Mouse (Mus musculus) telencephalon, adult 2 months (tissue): ENCODE measurements around the gene Otub1.

Experiments used
- DNase-seq: peaks from one replicate; pipeline ENCODE4 v3.0.0-alpha.2; 2011; ENCODE audit warnings: low read depth, low spot score

Gene Otub1

DNA sequence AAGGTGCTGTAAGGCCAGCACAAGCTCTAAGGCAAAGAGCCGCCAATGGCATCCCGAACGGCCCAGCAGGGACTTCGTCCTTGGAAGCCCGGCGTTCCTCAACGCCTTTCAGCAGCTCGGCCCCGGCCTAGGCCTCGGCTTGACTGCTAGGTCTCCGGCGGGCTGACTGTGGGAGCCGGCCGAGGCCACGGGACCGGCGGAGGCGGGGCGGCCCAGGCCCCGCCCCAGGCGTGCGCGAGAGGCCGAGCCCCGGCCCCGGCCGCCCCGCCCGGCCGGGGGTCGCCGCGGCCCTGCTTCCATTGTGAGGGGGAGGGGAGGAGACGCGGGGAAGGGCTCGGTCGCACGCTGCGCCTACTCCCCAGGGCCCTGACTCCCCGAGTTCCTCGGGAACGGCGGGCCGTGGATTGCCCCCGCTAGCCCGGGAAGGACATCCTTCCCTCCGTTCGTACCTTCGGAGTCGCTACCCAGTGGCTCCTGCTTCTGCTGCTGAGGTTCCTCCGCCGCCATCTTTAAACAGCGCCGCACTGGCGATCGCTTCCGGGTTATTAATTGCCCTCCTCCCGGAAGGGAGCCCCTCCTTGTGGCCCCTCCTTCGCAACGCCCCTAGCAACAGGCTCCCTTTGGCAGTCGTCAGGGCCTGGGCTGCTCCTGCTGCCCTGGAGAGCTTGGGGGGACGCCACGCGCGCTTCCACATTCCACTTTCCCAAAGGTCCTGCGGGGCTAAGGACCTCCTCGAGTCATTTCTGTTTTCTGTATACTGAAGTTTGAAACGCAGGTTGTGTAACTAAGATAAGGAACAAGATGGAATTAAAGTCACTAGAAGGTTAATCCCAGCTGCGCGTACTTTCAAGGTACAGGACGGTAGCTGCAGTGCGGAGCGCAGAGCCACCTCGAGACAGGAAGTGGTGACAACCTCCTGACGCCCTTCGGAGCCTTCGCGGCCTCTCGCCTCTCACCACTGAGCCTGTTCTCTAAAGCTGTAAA lies at the start of gene Otub1:
Gene Otub1 (minus strand): TSS at position 564 of the 984 bp plus-strand sequence.
- peak; percentile 91 for DNase-seq

DNA sequence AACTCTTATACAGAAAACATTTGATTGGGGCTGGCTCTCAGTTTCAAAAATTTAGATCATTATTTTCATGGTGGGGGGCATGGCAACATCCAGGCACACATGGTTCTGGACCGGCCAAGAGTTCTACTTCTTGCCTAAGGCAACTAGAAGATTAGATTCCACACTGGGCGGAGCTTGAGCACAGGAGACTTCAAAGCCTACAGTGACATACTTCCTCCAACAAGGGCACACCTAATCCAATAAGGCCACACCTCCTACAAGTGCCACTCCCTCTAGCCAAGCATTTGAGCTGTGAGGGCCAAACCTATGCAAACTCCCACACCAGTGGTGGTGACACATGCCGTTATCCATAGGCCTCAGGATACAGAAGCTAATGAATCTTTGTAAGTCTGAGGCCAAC lies 39.9 kb upstream of the Otub1 start:
- DNase-seq, result no peak

DNA sequence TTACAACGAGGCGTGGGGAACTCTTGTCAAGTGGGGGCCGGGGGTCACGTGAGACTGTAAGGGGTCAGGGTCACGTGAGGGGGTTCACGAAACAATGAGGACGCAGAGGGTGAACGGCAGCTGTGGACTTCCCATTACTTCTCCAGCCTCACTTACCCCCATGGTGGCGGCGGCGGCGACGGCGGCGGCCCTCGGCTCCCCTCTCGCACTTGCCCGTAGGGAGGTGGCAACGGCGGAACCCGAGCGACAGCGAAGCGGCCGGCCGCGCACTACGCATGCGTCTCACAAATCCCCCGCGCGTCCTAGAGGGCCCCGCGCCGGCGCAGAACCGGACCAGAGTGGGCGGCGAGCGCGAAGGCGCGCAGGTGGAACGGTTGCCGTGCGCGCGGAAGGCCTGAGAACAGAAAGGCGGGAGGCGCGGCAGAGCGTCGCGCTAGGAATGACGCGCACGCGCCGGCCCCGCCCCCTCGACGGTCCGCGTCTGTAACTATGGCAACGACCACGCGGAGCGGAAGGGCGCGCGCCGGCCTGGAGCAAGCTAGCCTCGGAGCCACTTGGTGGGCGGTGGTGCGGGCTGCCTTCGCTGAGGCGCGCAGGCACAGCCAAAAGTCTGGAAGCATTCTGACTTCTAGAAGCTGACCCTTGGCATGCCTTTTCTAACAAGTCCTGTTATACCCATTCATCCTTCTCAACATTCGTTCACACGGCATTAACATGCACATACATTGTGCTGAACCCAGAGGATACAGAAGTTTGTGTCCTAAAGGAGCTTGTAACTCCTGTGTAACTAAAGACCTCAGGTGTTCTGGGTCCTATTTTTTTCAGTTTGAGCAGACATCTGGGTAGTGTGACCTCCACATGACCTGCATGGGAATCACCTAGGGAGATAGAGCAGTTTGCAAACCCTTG lies 34.9 kb upstream of the Otub1 start, which contains the start of gene Naa40:
Gene Naa40 (minus strand): TSS at position 402 of the 909 bp plus-strand sequence.
- peak; percentile 87 for DNase-seq

DNA sequence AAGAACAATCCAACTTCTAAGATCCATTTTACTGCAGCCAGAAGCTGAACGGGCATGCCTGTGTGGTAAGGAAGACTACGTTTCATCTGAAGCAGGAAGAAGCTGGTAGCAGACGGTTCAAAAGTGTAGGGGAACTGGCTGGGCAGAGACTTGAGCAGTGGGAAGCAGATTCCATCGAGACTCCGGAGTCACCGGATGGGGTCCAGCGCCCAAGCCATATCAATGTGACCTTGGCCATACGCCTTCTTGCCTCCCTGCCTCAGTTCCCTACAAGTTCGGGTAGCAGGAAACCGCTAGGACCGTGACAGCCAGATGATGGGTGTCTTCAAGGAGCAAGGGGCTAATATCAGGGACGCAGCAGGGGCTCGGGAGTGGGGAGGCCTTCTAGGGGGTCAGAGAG lies 34.2 kb upstream of the Otub1 start:
- DNase-seq, result no peak

DNA sequence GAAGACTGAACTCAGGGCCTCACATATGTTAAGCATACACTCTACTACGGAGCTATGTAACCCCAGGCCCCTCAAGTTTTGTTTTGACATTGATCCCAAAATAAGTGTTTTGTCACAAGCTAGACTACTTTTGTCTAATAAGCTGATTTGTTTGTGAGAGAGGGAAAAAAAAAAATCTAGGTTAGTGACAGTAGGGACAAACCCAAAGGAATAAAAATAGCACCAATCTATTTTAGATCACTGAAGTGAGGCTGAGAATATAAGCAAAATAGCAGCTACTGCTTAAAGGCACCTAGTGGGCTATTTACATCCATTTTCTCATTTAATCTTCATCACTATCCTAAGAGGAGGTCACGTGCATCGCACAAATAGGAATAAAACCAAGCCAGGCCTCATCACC lies 33.5 kb upstream of the Otub1 start:
- no peak for DNase-seq

DNA sequence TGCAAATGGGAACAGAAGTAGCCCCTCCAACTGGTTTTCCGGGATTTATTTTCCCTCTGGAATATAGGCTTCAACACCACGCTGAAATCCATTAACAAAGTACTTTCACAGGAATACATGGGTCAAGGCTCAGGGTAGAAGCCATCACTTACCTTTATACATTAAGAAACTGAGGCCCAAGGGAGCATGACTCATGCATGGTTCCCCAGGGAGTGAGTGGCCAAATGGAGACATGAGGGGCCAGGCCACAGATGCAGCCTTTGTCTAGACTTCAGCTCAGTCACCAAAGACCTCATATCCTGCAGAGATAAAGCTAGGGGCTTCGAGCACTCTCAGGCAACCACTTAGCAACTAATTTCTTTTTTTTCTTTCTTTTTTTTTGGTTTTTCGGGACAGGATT lies 30.6 kb upstream of the Otub1 start:
- DNase-seq, result no peak

DNA sequence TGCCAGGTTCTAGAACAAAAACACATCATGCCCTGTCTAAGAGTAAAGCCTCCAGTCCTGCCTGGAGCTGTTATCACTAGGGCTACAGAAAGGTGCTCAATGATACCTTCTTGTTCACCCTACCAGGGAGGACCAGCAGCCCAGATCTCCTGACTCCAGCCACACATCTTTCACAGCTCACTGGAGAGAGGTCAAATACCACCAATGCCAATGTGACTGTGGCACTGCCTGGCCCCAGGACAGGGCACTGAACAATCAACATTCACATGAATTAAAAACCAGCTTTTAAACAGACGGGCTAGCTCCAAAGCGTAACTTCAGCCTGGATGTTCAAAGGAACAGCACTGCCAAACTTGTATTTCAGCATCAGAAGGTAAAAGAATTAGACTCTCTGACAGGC lies 29.9 kb upstream of the Otub1 start:
- no peak for DNase-seq

DNA sequence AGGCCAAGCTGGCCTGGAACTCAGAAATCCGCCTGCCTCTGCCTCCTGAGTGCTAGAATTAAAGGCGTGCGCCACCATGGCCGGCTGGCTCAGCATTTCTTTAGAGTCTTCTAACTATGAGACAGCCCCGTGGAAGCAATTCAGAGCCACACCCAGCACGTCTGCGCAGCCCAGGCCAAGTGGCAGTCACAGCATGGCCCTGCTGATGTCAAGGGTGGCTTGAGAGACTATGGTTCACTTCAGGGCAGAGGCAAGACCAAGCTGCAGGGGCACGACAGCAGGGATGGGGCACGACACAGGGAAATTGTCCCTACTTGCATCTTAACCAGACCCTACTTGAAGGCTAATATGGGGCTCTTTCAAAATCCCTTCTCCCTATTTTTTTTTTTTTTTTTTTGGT lies 29.3 kb upstream of the Otub1 start:
- no peak for DNase-seq

DNA sequence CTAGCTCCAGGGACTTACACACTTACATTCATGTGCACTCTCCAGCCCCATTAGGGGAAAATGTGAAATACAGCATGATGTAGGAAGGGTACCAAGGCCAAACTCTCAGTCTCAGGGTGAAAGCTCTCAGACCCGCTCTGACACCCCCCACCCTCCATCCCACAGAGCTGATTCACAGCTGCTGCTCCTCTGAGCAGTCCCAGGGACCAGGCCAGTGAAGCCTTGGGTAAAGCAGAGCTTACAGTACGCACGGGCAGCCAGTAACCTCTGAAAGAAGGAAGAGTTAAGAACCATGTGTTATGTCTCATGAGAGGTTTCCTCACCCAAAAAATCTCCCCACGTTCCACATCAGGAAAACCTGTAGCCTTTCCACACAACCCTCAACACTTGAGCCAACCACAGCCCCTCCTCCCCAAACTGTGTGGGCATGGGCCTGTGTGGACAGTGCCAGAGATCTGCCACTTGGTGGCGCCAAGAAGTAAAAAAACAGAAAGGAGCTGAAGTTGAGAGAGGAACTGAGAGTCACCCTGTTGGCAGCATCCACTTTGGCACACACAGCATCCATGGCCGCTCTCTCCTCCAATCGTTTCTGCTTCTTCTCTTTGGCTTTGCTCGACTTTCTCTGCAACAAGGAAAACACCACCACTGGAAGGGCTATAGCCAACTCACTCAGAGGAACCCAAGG lies 28.6 kb upstream of the Otub1 start:
- peak; percentile 68 for DNase-seq

DNA sequence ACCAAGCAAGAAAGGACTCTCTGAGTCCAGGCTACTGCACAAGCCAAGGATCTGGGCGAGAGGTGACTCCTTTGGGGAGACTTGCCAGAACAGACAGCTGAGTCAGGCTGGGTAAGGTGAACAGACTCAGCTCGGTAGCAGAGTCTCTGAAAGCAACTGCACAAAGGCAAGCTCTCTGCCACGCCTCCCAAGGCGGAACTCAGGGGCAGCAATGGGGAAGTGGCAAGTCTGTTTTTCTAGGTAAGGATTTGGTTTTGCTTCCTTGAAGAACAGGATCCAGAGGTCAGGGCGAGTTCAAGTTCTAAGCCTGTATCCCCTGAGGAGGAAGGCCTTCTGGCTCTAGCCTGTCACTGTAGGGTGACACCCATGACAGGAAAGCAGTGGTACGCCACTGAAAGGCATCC lies 20.4 kb upstream of the Otub1 start:
- no peak for DNase-seq

DNA sequence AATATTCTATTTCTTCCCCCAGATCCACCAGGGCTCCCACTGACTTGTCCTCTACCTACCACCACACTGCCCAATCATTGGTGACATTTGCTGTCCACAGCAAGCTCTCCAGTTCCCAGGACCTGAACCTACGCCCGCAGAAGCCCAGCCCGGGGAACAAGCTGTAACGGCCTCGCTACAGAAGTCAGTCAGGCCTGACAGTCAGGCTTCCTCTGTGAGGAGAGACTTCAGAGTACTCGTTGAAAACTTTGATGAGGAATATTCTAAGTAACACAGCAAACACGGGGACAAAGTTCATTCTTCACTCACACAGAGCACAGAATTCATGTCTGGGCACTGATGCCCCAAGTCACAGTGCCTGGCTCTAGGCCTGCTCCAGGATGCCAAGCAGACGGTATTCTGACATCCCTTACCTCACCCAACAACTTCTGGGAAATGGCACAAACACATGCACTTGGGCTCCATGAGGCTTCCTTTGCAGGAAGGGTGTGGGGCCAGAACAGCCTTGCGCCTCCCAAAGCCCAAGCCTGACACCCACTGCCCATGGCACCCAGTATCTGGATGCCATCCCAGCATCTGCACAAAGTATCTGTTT lies 19.1 kb upstream of the Otub1 start:
- DNase-seq, result no peak

DNA sequence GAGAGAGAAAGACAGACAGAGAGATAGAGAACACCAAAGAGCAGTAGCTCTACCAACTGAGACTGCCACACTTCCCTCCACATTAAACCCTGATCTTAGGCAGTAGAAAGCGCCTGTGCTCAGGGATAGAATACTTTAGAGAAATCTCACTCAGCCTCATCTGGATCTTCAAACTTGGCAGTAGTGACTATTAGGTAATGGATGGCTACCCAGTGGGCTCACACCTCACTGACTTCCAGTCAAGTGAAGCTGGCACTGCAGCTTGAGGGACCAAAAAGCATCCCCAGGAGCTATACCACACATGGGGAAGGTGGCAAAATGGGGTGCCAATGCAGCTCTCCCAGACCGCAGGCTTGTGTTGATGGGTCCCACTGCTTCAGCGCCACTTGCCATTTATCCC lies 18.1 kb upstream of the Otub1 start:
- no peak for DNase-seq

DNA sequence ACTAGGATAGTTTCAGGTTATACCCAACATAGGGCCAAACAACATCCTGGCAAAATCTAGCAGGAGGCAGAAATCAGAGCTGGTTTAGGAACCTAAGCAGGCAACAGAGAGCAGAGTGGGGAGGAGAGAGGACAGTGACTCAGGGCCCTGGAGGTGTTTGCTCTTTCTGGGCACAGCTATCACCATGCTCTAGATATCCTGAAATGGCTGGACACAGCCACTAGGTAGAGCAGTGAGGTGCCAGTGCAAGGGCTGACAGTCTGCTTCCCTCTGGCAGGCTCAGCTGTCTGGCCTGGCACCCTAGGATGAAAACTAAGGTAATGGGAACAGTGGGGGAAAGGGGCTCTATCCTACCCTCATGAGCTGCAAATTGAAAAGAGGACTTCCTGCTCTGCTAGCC lies 17.4 kb upstream of the Otub1 start:
- no peak for DNase-seq

DNA sequence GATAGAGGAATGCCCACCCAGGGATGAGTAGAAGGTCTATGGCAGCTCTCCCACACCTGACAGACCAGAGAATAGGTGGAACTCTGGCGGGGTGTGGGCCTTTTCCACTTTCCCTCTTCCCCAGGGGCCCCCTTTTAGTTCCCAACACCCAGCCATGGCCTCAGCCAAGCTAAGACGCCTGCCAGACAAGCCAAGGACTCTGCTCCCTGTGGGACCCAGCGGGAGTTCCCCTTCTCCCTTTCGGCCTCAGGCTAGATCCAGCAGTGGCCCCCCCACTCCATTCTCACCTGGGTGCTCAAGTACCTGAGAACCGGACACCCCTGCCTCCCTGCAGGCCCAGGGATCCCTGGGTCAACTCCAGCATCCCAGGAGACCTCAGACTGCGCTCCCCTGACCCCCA lies 16.1 kb upstream of the Otub1 start:
- DNase-seq, result no peak

DNA sequence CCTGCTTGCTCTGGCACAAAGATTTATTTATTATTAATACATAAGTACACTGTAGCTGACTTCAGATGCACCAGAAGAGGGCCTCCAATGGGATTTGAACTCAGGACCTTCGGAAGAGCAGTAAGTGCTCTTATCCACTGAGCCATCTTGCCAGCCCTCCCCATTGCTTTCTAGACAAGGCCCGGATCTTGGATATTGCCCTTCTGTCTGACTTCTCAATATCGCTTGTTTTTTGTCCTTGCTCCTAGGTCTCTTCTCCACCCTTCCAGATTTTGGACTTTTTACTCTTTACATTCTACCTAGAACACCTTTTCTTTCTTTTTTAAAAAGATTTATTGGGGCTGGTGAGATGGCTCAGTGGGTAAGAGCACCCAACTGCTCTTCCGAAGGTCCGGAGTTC lies 12.6 kb upstream of the Otub1 start:
- no peak for DNase-seq

DNA sequence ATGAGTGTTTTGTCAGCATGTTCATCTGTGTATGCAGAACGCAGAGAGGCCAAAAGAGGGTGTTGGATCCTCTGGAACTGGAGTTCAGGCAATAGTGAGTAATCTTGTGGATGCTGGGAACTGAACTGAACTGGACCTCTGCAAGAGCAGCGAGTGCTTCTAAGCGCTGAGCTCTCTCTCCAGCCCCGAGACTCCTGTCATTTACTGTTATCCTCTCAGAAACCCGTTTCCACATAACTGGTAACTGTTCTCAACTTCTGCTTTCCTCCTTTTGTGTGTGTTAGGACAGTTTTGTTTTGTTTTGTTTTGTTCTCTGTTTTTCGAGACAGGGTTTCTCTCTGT lies 11.8 kb upstream of the Otub1 start:
- DNase-seq, result no peak

DNA sequence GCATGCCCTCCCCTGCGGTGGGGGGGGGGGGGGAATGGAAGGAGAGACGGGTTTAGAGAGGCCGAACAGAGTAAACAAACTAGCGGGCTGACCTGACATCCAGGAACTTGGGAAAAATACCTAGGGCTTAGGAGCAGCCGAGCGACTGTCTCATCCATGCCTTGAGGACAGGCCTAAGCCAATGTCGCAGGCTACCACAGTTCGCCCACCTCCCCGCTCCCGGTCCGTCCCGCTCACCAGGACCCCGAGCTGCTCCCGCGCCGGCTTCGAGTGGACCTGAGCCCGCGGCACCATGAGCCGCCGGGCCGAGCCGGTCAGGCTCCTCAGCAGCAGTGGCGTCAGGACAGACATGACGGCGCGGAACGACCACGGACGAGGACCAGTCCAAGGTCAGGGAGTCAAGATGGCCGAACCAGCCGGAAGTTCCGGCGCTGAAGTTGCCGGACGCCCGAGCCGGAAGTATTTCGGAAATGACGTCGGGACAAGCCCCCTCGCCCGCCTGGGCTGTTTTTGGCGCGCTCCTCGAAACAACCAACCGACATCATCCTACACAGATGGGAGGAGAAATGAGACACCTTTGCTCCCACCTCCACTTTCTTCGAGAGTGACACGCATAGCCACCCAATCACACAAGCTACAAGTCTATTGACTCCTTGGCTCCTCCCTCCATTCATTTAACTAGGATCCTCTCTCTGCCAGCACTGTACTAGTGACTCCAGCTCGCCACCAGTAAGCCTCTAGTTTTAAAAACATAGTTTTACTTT lies 11.2 kb upstream of the Otub1 start, which contains the start of gene Cox8a:
Gene Cox8a (minus strand): TSS at position 455 of the 764 bp plus-strand sequence.
- peak; percentile 98 for DNase-seq

DNA sequence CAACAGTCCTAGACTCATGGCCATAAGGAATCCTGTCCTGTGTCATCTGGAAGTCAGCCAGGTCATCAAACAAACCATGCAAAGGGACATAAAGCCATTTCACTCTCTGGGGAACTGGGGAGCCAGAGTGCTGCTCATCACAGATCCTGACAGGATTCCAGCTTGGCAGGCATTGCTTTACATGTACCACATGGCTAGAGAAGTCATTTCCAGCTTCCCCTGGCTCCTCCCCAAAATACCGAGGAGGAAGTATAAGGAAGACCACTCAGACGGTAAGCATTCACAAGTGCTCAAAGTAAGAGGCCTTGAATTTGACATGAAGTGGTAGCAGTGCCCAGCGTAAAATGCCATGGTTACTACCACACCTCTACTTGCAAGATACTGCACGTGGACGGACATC lies 8.4 kb upstream of the Otub1 start:
- DNase-seq, result no peak

DNA sequence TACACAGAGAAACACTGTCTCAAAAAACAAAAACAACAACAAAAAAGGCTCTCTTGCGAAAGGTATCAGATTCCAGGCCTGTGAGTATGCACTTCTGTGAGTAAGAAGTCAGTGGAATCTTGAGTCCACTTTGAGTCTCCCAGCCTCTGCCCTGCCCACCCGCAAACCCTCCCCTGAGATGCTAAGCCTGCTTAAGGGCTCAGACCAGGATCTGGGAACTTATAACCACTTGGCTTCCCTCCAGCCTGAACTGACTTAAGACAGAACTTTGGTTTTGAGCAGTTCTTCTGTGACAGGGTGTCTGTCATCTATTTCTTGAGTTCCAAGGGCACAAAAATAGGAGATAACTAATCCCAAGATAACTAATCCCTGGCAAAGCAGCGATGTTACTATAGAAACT lies 6.9 kb upstream of the Otub1 start:
- no peak for DNase-seq

DNA sequence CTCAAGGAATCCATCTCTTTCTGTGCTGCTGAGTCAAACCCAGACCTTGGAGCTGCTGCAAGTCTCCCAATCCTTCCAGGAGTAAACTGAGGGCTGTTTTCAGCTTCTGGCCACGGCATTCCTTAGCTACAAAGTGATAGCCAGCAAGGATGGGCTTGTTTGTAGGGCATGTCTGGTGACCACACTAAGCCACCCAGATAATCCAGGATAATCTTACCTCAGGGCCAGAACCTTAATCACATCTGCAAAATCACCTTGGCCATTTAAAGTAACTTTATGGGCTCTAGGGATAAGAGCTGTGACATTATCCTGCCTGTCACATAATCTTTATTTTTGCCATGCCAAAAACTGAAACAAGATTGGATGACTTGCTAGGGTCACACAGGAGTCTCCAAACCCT lies 6.1 kb upstream of the Otub1 start:
- DNase-seq, result no peak
